Mouse (Mus musculus): ENCODE results near the gene Dlx2. TPM values are rescaled to one million over a fixed set of nuclear protein-coding genes. Genes with fewer than 3 reads are reported as not detected.

Dlx2 gene
- total RNA-seq (2015; ENCODE audit: low replicate concordance) = not detected in 2 replicates
- not detected in 2 replicates for total RNA-seq (2017; ENCODE audit: low replicate concordance)

DNA sequence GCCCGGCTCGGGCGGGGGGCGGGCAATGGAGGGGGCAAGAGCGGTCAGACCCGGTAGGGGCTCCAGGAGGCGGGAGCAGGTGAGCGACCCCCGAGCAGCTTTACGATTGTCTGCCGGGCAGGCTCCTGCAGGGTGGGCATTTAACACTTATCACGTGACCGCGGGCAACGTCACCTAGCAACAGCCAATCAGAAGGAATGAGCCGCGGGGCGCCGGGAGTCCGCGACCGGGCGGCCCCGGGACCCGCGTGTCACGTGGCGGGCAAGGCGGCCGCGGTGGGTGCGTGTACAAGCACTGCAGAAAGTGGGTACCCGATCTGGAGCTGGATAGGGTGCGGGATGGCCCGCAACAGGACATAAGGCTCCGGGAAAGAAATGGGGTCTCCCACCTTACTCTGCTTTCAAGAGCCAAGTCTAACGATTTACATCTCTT is at the start of gene Dlx2:
Gene Dlx2 (minus strand): TSS at position 115 of the 432 bp plus-strand sequence.
- no peak for ATAC-seq (replicated peaks; ENCODE audit: low FRiP score, poor library complexity, severe bottlenecking)

DNA sequence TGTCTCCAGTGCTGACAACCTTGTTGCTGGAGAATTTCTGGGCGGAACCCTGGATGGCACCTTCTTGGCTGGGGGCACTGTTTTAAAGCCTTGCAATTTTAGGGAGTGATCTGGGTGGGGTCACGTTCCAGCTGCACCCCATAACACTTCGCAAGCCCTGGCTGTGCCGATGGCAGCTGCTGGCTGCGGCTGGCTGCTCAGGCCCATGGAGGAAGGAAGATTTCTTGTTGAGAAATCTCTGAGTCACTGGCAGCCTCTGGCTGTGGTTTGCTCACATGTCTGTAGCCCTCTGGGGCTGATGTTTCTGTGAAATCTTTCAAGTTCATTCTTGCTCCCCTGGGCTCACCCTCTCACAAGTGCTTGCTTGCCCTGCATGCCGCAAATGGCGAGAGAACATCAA is 47.9 kb upstream of the Dlx2 start:
- no peak for ATAC-seq (replicated peaks; ENCODE audit: low FRiP score, poor library complexity, severe bottlenecking)

DNA sequence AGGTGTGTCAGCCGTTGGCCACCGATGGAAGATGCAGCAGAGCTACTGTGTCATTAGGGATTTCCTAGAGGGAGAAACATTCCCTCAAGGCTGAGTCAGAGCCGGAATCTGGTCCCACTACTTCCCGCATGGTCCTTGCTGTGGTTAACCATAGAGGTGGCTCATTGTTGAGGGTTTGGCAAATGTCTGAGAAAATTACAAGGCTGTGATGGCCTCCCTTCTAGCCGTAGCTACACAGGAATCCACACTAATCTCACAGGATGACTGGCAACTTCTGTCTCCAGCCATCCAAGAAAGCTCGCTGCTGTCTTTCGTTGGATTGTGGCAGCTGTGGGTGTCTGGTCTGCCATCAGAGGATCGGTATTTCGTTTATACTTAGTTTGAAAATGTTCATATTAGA is 42.6 kb upstream of the Dlx2 start:
- ATAC-seq (replicated peaks; ENCODE audit: low FRiP score, poor library complexity, severe bottlenecking) = no peak

DNA sequence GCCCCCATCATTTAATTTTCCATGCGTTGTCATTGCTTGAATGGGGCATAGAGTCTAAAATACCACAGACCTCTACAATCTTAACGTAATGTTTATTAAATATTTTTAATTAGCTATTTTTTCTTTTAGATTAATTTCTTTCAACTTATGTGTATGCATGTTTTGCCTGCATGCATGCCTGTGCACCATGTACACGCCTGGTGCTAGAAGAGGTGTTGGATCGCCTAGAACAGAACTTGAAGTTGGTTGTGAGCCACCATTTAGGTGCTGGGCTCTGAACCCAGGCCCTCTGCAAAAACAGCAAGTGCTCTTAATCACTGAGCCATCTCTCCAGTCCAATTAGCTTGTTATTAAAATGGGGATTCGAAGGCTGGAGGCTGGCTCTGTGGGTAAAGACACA is 34.9 kb upstream of the Dlx2 start:
- ATAC-seq (replicated peaks; ENCODE audit: low FRiP score, poor library complexity, severe bottlenecking) = no peak

DNA sequence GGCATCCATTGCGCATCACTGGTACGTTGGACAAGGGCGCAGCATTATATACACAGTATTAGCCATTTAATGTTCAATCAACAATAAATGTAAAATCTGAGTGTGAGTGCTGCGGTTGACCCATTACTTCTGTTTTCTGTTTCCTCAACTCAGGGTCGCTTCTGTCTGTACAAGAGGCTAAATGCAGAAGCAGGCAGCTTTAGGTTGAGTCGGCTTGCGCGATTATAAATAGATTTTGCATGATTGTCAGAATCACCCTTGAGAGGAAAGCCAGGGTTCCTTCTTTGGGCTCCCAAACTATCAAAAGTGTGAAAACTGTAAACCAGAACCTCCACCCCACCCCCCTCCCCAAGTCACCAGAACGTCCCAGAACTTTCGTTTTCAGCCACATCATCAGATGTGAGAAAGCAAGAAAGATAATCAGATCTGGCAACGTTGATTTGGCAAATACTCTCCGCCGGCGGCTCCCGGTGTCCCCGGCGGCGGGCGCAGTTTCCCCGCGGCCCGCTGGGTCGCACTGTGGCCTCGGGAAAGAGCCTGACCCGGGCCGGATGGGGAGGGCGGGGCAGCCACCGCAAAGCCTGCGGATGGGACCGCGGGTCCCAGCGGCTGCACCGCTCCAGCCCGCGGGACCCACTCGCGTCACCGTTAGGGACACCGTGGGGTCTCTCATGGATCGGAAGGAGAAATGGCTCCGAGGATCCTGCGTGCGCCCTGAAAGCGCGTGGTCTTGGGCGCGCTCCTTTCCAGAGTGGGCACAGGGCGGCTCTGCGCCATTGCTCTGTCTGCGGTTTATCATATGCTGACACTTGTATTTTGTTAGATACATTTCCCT is 34.3 kb upstream of the Dlx2 start:
- no peak for ATAC-seq (replicated peaks; ENCODE audit: low FRiP score, poor library complexity, severe bottlenecking)

DNA sequence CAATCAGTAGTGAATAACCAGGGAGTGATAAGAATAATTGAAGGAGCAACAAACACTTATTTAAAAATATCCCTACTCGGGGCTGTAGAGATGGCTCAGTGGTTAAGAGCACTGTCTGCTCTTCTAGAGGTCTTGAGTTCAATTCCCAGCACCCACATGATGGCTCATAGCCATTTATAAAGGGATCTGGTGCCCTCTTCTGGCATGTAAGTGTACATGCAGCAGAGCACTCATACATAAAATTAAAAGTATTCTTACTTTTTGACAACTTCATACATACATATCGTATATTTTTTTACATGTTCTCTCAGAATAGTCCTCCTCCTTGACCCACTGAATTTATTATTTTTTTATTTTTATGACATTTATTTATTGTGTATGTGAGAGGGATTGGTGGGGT is 30.5 kb upstream of the Dlx2 start:
- no peak for ATAC-seq (replicated peaks; ENCODE audit: low FRiP score, poor library complexity, severe bottlenecking)

DNA sequence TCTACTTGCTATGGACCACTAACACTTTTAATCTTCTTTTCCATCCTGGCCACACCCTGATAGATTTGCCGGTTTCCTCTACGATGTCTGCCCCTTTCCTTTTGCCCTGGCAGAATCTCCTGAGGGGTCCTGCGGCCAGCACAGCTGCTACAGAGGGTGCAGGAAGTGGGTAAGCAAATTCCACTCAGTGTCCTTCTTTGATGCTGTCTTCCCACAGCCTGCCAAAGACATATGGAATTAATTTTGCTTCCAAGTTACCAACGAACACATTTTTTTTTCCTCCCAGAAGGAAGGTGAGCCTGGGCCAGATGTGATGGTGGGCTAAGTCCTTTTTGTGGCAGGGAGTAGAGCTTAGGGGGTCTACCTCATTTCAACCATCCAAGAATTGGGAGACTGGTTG is 27.2 kb upstream of the Dlx2 start:
- no peak for ATAC-seq (replicated peaks; ENCODE audit: low FRiP score, poor library complexity, severe bottlenecking)

DNA sequence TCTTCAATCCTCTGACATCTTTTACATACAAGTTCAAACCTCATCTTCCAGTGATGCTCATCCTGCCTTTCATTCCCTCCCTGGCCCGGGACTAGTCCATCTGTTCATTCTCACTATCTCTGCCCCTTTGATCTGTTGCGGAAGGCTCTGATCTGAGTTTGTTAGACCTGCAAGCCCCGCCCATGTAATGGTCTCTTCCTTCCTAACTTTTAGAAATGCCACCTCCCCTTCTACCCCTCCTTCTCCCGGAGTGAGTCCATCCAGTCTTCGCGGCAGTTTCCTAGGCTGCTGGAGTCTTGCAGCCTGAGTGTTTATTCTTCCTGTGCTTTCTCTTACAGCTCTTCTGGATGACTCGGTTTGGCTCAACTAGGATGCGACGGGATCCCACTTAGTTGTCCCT is 19.9 kb upstream of the Dlx2 start:
- no peak for ATAC-seq (replicated peaks; ENCODE audit: low FRiP score, poor library complexity, severe bottlenecking)

DNA sequence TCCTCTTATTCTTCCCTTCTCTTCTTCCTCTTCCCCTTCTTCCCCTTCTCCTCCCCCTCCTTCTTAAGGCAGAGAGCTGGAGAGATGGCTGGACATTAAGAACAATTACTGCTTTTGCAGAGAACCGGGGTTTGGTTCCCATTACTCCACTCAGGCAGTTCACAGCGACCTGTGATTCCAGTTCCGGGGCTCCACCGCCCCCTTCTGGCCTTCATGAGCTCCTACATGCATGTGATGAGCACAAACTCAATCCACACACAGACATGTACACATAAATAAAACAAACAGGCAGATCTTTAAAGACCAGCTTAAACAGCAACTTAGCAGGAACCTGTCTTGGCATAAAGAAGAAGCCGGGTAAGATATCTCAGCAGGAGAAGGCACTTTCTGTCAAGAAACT is 9.5 kb upstream of the Dlx2 start:
- ATAC-seq (replicated peaks; ENCODE audit: low FRiP score, poor library complexity, severe bottlenecking) = no peak

DNA sequence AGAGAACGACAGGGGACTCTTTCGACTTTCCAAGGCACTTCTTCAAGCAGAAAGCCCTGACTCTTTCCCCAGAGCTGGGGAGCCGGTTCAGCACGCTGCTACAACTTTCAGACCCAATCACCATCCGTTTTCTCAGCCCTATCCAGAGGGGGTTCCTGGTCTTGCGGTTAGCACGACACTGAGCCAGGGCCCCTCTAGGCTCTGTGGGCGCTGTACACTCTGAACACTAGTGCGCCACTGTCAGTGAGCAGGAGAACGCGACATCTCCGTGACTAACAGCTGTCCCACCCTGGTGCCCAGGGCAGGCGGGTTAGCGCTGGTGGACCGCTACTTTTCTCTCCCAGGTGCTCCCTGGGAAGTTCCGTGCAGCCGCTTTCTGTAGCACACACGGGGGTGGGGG is 5.2 kb upstream of the Dlx2 start:
- no peak for ATAC-seq (replicated peaks; ENCODE audit: low FRiP score, poor library complexity, severe bottlenecking)

DNA sequence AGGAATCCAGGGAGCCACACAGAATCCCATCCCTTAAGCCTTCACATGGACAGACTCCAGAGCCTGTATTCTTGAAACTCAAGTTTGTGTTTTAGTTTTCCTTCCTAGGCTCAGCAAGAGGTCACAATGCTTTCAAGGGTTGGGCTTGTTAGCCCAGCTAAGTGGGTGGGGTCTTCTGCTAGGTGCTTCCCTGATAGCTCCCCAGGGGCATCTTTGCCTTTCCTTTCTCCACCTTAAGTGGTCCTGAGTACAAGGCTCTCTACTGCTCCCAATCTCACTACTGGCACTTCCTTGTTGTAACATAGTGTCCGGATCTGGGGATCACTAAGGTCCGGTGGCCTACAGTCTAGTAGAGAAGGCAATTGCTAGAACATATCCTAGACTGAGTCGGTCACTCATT is 3.8 kb upstream of the Dlx2 start:
- no peak for ATAC-seq (replicated peaks; ENCODE audit: low FRiP score, poor library complexity, severe bottlenecking)

DNA sequence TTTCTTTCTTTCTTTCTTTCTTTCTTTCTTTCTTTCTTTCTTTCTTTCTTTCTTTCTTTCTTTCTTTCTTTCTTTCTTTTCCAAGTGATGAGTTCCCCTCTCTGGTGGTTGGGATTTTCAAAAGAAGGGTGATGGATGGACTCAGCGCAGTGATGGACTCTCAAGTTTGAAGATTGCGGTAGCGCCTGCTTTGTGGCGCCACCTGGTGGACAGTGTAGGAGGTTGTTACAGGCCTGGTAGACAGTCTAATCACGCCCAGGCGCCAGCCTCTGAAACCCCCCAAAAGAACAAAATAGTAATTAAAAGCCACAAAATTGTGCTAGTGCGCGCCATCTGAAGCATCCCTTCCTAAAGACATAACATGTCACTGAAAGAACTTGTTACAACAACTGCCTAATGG is 1.3 kb upstream of the Dlx2 start:
- no peak for ATAC-seq (replicated peaks; ENCODE audit: low FRiP score, poor library complexity, severe bottlenecking)

DNA sequence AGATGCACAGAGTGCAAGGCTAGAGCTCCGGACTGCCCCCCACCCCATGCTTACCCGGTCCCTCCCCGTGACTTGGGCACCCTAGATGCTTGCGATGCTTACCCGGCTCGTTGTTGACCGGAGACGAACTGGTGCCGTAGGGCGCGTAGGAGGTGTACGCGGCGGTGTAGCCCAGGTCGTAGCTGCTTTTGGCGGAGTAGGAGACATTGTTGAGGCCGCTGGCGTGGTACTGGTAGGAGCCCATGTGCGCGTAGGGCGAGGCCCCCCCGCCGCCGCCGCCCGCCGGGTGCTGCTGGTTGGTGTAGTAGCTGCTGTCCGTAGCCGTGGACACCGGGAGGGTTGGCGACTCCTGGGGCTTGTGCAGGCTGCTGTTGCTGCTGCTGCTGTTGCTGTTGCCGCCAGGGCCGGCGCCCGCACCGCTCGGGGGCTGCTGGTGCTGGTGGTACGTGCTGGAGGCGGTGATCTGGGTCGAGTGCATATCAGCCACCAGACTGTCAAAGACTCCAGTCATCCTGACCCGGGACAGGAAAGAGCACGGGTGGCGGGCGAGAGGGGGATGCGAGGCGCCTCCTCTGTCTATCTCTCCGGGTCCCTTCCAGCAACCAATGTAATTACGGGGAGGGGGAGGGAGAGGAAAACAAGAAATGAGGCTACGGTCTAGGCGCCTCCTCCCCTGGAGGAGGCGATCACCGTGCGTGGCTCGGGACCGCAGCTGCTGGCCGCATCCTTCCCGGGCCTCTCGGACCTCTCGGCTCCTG is 493 bp downstream of the Dlx2 start:
- no peak for ATAC-seq (replicated peaks; ENCODE audit: low FRiP score, poor library complexity, severe bottlenecking)

DNA sequence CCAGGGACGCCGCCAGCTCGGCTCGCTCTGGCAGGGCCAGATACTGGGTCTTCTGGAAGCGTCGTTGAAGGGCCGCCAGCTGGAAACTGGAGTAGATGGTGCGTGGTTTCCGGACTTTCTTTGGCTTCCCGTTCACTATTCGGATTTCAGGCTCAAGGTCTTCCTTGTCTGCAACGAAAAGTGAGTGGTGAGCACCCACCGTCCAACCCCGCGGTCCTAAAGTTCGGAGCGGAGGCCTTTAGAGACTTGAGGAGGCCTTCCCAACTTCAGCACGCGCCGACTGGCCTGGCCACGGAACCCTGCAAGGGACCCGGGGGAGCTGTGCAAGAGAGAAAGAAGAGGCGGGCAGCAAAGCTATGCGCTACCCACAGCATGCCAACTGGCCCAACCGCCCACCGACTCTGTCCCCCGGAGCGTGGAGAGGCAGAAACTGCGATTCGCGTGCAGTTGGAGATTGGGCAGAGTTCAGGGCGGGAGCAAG is 1.1 kb downstream of the Dlx2 start:
- ATAC-seq (replicated peaks; ENCODE audit: low FRiP score, poor library complexity, severe bottlenecking) = no peak

DNA sequence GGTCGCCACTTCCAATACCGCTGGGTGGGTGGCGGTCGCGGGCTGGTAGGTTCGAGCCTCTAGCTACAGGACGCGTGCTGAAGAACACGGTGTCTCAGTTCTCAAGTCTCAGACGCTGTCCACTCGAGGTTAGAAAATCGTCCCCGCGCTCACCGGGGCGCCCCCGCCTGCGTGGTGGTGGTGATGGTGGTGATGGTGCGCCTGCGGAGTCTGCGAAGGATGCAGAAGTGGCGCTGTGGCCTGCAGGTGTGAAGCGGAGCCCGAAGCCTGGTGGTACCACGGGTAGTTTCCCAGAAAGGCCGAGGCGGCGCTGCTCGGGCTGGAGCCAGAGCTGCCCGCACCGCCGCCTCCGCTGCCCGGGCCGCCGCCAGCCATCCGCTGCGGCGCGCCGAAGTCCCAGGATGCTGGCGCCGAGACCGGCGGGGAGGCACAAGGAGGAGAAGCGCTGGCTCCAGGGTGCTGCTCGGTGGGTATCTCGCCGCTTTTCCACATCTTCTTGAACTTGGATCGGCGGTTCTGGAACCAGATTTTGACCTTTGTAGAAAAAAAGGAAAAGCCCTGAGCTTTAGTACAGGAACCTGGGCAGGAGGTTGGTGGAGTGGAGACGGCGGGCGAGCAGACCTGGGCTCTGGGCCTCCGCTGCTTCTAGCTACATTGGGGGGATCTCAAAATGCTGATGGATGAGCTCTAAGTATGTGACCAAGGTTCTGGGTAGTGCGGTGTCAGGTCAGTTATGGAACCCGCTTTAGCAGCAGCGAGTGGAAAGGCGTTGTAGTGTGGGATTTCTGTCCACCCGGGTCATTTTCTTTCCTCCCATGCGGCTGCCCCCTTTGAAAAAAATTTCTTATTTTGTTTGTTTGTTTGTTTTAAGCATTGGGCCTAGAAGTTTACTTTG is 1.9 kb downstream of the Dlx2 start:
- ATAC-seq (replicated peaks; ENCODE audit: low FRiP score, poor library complexity, severe bottlenecking) = no peak

DNA sequence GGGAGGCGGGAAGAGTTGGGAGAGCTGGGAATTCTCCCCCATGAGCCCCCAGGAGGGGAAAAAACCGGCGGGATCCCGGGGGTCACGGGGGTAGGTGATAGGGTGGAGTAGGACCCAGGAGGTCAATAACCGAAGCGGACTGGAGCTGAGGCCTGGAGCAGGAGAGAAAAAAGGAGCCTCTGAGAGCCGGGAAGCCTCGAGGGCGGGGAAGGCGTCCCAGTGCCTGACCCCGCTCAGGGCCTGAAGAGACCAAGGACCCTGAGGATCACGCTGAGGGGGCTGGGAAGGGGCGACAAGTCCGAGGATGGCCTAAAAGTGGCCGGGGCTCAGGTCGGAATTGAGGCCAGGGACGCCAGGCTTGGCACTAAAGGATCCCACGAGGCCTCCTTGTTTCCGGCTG is 2.6 kb downstream of the Dlx2 start:
- ATAC-seq (replicated peaks; ENCODE audit: low FRiP score, poor library complexity, severe bottlenecking) = no peak

DNA sequence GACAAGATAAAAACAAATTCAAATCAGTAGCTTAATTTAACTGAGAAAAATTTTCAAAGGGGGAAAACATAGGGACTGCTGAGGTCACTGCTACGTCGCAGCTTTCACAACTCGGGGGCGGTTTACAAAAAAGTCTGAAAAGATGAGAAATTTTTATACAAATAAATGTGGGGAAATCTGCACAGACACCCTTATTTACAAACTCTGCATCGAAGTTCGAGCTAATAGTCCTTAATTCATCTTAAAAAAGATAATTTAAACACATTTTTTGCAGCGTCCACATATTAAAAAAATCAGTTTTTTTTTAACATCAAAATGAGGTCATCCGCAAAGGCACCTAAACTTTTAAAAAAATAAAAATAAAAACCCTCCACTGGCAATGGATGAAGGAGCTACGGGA is 3.0 kb downstream of the Dlx2 start:
- no peak for ATAC-seq (replicated peaks; ENCODE audit: low FRiP score, poor library complexity, severe bottlenecking)

DNA sequence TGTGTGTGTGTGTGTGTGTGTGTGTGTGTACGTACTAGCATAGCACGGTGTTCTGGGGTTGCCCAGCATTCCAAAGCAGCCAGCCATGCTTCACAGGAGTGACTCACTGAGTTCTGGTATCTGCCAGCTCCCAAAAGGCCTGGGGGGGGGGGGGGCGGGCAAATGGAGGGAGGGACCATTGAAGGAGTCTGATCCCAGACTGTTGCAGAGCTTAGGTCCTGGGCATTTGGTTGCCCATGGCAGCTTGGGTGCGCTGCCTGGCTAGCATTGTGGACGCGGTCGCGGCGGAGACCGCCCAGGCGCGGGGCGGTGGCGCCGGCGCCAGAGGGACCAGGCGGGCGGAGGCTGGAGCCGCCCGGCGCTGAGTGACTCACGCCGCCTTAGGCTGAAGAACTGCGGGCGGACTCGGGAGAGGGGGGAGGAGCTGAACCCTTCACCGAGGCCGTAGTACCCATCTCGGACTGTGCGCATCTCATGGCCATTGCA is 3.7 kb downstream of the Dlx2 start:
- no peak for ATAC-seq (replicated peaks; ENCODE audit: low FRiP score, poor library complexity, severe bottlenecking)

DNA sequence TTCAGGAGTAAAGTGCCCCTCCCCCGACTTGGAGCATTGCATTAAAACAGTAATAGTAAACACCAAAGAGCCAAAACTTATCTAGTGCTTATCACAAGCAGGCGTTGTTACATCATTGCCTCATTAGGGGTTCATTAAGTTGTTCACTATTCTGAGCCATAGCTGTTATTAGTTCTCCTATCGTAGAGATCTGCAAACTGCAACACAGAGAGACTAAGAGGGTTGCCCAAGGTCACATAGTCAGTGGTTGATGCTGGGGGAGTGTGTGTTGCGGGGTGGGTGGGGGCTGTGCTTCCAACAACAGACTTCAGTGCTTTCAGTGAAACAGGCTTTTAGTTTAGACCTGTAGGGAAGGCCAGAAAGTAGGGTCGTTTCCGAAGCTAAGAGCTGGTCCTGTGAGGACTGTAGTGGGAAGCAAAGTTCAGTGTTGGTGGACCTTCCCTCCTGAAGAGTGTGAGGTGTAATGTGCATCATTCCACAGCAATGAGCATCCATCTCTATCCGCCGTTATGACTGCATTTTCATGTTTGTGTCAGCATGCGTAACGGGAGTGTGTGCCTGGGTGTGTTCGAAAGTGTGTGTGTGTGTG is 4.2 kb downstream of the Dlx2 start:
- ATAC-seq (replicated peaks; ENCODE audit: low FRiP score, poor library complexity, severe bottlenecking) = no peak

Measured in erythroid progenitor cell, adult 5-6 weeks (primary cell).